Mouse (Mus musculus): ENCODE measurements around the gene Arhgap15. TPM values are rescaled to one million over a fixed set of nuclear protein-coding genes. Genes with fewer than 3 reads are reported as not detected.

The Arhgap15 gene
- polyA plus RNA-seq, 1 experiment: 0.20 TPM

DNA sequence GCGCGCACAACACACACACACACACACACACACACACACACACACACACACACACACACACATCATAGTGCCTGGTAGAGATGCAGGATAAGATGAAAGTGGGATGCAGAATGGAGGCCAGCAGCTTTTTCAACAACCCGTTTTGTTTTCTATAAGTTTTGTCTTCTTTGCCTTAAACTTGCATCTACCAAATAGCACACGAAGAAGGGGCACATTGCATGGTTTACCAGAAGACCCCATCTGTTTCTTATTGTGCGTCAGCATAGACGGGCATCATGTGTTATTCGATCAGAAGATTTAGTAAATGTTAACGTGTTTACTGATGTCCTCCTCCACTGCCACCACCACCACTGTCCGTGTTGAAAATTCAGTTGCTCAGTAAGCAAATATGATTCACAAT is 311.7 kb downstream of the Arhgap15 start:
- WGBS: 86% methylated on average over 9 of the region's 9 CpGs
- Histone ChIP-seq H3K4me3 (ENCODE audit: low read depth, low read length) (no peak overlapping the region), H3K27me3 (ENCODE audit: control insufficient read depth, insufficient read depth, low read length) (no peaks in the 10 kb centered on the region), H3K4me1 (ENCODE audit: control insufficient read depth, insufficient read depth, insufficient read length, low read length) (no peaks in the 10 kb centered on the region), H3K27ac (ENCODE audit: insufficient read depth, low read depth, low read length) (no peak overlapping the region), H3K36me3 (ENCODE audit: control insufficient read depth, insufficient read depth, low read length) (no peaks in the 10 kb centered on the region)
- TF ChIP-seq CTCF (IDR thresholded peaks at IDR 0.05; ENCODE audit: extremely low read depth, insufficient read length, insufficient replicate concordance, low read depth, low read length) (no peak), POLR2A (IDR thresholded peaks at IDR 0.05; ENCODE audit: low read depth, low read length) (no peak)

DNA sequence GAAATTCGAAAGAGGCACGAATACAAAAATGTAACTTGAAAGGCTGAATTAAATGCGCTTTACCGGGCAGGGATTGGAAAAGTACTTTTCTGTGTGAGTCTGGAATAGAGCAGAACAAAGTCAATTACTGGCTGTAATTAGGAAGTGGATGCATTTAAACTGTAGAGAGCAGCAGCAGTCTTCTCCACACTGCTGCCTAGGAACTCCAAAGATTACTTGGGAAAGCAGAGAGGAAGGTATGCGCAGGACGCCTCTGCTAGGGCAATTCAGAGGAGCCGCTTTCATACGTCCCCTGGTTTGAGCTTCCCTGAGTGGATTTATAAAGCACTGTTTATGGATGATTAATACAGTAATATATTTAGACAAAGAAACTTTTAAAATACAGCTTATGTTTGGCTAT is 312.1 kb downstream of the Arhgap15 start:
- Histone ChIP-seq H3K4me3 (ENCODE audit: low read depth, low read length) (no peak overlapping the region), H3K36me3 (ENCODE audit: control insufficient read depth, insufficient read depth, low read length) (no peaks in the 10 kb centered on the region), H3K27ac (ENCODE audit: insufficient read depth, low read depth, low read length) (no peak overlapping the region), H3K4me1 (ENCODE audit: control insufficient read depth, insufficient read depth, insufficient read length, low read length) (no peaks in the 10 kb centered on the region), H3K27me3 (ENCODE audit: control insufficient read depth, insufficient read depth, low read length) (no peaks in the 10 kb centered on the region)
- 79% methylated on average over 8 of the region's 8 CpGs for WGBS
- TF ChIP-seq CTCF (IDR thresholded peaks at IDR 0.05; ENCODE audit: extremely low read depth, insufficient read length, insufficient replicate concordance, low read depth, low read length): no peak
- no peak for TF ChIP-seq POLR2A (IDR thresholded peaks at IDR 0.05; ENCODE audit: low read depth, low read length)

- H3K27ac ChIP-seq (ENCODE audit: insufficient read depth, low read depth, low read length): no peak overlapping the region
- 81% methylated on average over 5 of the region's 5 CpGs for WGBS
- TF ChIP-seq POLR2A (IDR thresholded peaks at IDR 0.05; ENCODE audit: low read depth, low read length): no peak
- no peak for TF ChIP-seq CTCF (IDR thresholded peaks at IDR 0.05; ENCODE audit: extremely low read depth, insufficient read length, insufficient replicate concordance, low read depth, low read length)
- no peak overlapping the region for H3K4me3 ChIP-seq (ENCODE audit: low read depth, low read length)
- H3K4me1 ChIP-seq (ENCODE audit: control insufficient read depth, insufficient read depth, insufficient read length, low read length): no peaks in the 10 kb centered on the region
- no peaks in the 10 kb centered on the region for H3K36me3 ChIP-seq (ENCODE audit: control insufficient read depth, insufficient read depth, low read length)
- H3K27me3 ChIP-seq (ENCODE audit: control insufficient read depth, insufficient read depth, low read length): no peaks in the 10 kb centered on the region
Measured at GRCm38 (mm10) chr2:44065067-44065466, 316.4 kb downstream of the Arhgap15 start.

DNA sequence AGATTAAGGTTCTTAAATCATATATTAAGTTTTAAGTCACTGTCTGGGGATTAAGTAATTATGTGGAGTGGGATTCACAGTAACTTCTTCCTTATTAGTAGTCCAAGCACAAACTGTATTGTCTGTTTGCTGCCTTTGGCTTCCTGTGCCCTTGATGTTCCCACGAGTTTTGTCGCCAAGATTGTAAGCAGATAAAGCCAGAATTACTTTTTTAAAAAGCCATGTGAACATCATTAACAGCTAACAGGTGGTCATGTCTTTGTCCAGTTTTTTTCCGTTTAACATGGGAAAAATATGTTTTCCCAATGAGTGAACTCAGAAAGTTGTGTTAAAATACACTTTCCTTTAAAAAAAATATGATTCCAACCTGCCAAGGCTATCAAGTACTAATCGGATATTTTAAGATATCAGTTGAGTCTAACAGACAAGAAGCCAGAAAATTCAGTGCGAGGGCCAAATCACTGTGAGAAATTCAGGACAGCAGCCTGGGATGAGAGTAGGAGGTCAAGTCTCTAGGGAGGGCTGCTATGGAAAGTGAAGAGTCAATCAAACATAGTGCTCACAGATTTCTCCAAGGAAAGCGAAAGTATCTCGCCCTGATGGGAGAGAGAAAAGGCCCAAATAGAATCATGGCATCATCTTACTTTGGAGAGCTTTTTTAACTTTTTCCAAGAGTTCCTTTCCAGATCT is 319.7 kb downstream of the Arhgap15 start:
- Histone ChIP-seq H3K27ac (ENCODE audit: insufficient read depth, low read depth, low read length) (no peak overlapping the region), H3K27me3 (ENCODE audit: control insufficient read depth, insufficient read depth, low read length) (no peaks in the 10 kb centered on the region), H3K4me1 (ENCODE audit: control insufficient read depth, insufficient read depth, insufficient read length, low read length) (no peaks in the 10 kb centered on the region), H3K4me3 (ENCODE audit: low read depth, low read length) (no peak overlapping the region), H3K36me3 (ENCODE audit: control insufficient read depth, insufficient read depth, low read length) (no peaks in the 10 kb centered on the region)
- TF ChIP-seq POLR2A (IDR thresholded peaks at IDR 0.05; ENCODE audit: low read depth, low read length) (no peak), CTCF (IDR thresholded peaks at IDR 0.05; ENCODE audit: extremely low read depth, insufficient read length, insufficient replicate concordance, low read depth, low read length) (no peak)
- WGBS: 77% methylated on average over 7 of the region's 7 CpGs

DNA sequence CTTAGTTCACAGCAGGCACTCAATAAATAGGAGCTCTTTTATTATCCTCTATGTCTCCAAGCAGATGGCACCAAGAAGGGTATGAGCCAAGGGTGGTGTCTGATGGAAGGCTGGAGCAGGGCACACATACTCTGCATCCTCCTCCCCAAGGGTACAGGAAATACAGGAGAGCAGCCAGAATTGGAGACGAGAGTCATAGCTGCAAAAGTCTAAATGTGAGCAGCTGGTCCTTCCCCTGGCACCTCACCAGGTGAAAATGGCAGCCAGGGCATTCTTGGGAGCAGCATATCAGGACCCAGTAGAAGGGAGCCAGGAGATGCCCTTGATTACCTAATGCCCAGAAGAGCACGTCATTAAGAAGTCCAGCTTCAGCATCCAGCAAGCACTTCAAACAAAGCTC is 320.3 kb downstream of the Arhgap15 start:
- H3K4me1 ChIP-seq (ENCODE audit: control insufficient read depth, insufficient read depth, insufficient read length, low read length): no peaks in the 10 kb centered on the region
- no peak overlapping the region for H3K27ac ChIP-seq (ENCODE audit: insufficient read depth, low read depth, low read length)
- no peak overlapping the region for H3K4me3 ChIP-seq (ENCODE audit: low read depth, low read length)
- WGBS: 83% methylated on average over 2 of the region's 2 CpGs
- H3K27me3 ChIP-seq (ENCODE audit: control insufficient read depth, insufficient read depth, low read length): no peaks in the 10 kb centered on the region
- TF ChIP-seq POLR2A (IDR thresholded peaks at IDR 0.05; ENCODE audit: low read depth, low read length) (no peak), CTCF (IDR thresholded peaks at IDR 0.05; ENCODE audit: extremely low read depth, insufficient read length, insufficient replicate concordance, low read depth, low read length) (no peak)
- no peaks in the 10 kb centered on the region for H3K36me3 ChIP-seq (ENCODE audit: control insufficient read depth, insufficient read depth, low read length)

DNA sequence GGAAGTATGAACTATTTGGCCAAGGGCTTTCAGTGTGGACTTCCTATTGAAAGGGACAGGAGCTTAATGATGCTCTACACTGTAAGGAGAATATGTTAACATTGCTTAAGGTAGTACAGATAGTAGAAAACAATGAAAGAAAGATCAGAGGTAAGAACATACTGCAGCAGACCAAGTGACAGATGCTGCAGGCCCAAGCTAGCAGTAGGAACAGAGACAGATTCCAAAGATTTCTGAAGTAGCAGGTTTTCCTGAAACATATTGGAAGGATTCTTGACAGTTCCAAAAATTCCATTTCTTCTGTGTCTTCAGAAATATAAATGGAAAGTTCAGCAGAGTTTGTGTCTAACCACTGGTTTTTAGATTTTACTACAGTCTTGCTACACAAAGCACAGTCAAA is 327.9 kb downstream of the Arhgap15 start:
- Histone ChIP-seq H3K27me3 (ENCODE audit: control insufficient read depth, insufficient read depth, low read length) (no peaks in the 10 kb centered on the region), H3K36me3 (ENCODE audit: control insufficient read depth, insufficient read depth, low read length) (no peaks in the 10 kb centered on the region), H3K4me1 (ENCODE audit: control insufficient read depth, insufficient read depth, insufficient read length, low read length) (no peaks in the 10 kb centered on the region), H3K4me3 (ENCODE audit: low read depth, low read length) (no peak overlapping the region), H3K27ac (ENCODE audit: insufficient read depth, low read depth, low read length) (no peak overlapping the region)
- no peak for TF ChIP-seq CTCF (IDR thresholded peaks at IDR 0.05; ENCODE audit: extremely low read depth, insufficient read length, insufficient replicate concordance, low read depth, low read length)
- TF ChIP-seq POLR2A (IDR thresholded peaks at IDR 0.05; ENCODE audit: low read depth, low read length): no peak

DNA sequence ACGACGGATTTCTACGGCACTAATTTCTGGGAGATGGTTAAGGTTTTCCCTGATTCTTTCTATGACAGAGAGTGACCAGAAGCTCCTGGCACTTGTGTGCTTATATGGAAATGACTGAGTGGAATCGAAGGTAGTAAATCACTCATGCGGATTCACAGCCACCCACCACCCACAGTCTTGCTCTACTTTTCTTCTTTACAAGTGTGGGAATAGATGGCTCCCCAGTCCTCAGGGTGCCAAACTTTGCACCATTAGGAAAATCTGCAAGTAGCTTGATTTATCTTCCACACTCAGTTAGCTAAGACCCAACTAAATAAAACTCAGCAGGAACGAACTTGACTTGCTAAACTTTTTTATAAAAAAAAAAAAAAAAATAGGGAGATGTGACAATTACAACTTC is 331.9 kb downstream of the Arhgap15 start:
- Histone ChIP-seq H3K27ac (ENCODE audit: insufficient read depth, low read depth, low read length) (no peak overlapping the region), H3K4me1 (ENCODE audit: control insufficient read depth, insufficient read depth, insufficient read length, low read length) (no peaks in the 10 kb centered on the region), H3K36me3 (ENCODE audit: control insufficient read depth, insufficient read depth, low read length) (no peaks in the 10 kb centered on the region), H3K4me3 (ENCODE audit: low read depth, low read length) (no peak overlapping the region), H3K27me3 (ENCODE audit: control insufficient read depth, insufficient read depth, low read length) (no peaks in the 10 kb centered on the region)
- no peak for TF ChIP-seq CTCF (IDR thresholded peaks at IDR 0.05; ENCODE audit: extremely low read depth, insufficient read length, insufficient replicate concordance, low read depth, low read length)
- no peak for TF ChIP-seq POLR2A (IDR thresholded peaks at IDR 0.05; ENCODE audit: low read depth, low read length)
- WGBS: 86% methylated on average over 6 of the region's 6 CpGs

Data from small intestine, adult 2 months (tissue).